Mouse (Mus musculus) MEL (cell line): ENCODE measurements around the gene Peli2.

Source experiments
- CHD1 ChIP-seq: IDR thresholded peaks from 2 replicates; pipeline ENCODE4 v1.6.1; 2012; ENCODE audit warnings: low read depth, mild to moderate bottlenecking, inconsistent platforms, low read length, improper control_type of control experiment
- CTCF ChIP-seq, 3 experiments: IDR thresholded peaks in 2 of 3; conservative IDR thresholded peaks in 1 of 3; 2 replicates each; pipeline ENCODE4 v1.5.1; 2011 to 2012; ENCODE audit warnings: low read length in 3 of 3, low read depth in 2 of 3, mild to moderate bottlenecking in 2 of 3, improper control_type of control experiment in 1 of 3, inconsistent platforms in 1 of 3, mixed read lengths in 1 of 3, moderate library complexity in 1 of 3; ENCODE audit not compliant: control insufficient read depth in 1 of 3, insufficient read depth in 1 of 3, poor library complexity in 1 of 3, severe bottlenecking in 1 of 3
- E2F4 ChIP-seq: IDR thresholded peaks from 2 replicates; pipeline ENCODE4 v1.6.1; 2011; ENCODE audit warnings: low read depth, low read length, improper control_type of control experiment, borderline replicate concordance
- EP300 ChIP-seq, 2 experiments: IDR thresholded peaks; 2 replicates each; pipeline ENCODE4 v1.6.1; 2011; ENCODE audit warnings: improper control_type of control experiment in 2 of 2, low read length in 2 of 2, low read depth in 1 of 2, mild to moderate bottlenecking in 1 of 2
- HCFC1 ChIP-seq: IDR thresholded peaks from 2 replicates; pipeline ENCODE4 v1.6.1; 2012; ENCODE audit warnings: low read depth, mild to moderate bottlenecking, inconsistent platforms, low read length, improper control_type of control experiment, moderate library complexity
- MAX ChIP-seq: IDR thresholded peaks from 2 replicates; pipeline ENCODE4 v1.6.1; 2011; ENCODE audit warnings: low read length, improper control_type of control experiment
- MYC ChIP-seq: IDR thresholded peaks from 2 replicates; pipeline ENCODE4 v1.6.1; 2011; ENCODE audit warnings: low read depth, mild to moderate bottlenecking, low read length, improper control_type of control experiment, moderate library complexity
- NELFE ChIP-seq: IDR thresholded peaks from 2 replicates; pipeline ENCODE4 v1.6.1; 2011; ENCODE audit warnings: low read depth, low read length, improper control_type of control experiment
- POLR2A ChIP-seq, 2 experiments: IDR thresholded peaks; 2 replicates each; pipeline ENCODE4 v1.6.1; 2011 to 2012; ENCODE audit warnings: low read length in 2 of 2, mild to moderate bottlenecking in 2 of 2, control low read depth in 1 of 2, improper control_type of control experiment in 1 of 2, low read depth in 1 of 2, moderate library complexity in 1 of 2; ENCODE audit not compliant: control insufficient read depth in 1 of 2, insufficient read depth in 1 of 2, poor library complexity in 1 of 2
- TCF12 ChIP-seq: IDR thresholded peaks from 2 replicates; pipeline ENCODE4 v1.6.1; 2014; ENCODE audit warnings: low read depth, mild to moderate bottlenecking, inconsistent platforms, low read length, improper control_type of control experiment, moderate library complexity
- UBTF ChIP-seq: IDR thresholded peaks from 2 replicates; pipeline ENCODE4 v1.6.1; 2012; ENCODE audit warnings: low read depth, mild to moderate bottlenecking, inconsistent platforms, low read length, improper control_type of control experiment, moderate library complexity, borderline replicate concordance; ENCODE audit not compliant: insufficient read depth
- ZKSCAN1 ChIP-seq: IDR thresholded peaks from 2 replicates; pipeline ENCODE4 v1.6.1; 2012; ENCODE audit warnings: low read depth, mild to moderate bottlenecking, inconsistent platforms, low read length, improper control_type of control experiment, moderate library complexity

GRCm38 (mm10) chr14:48187100-48187499 lies 66.5 kb downstream of the Peli2 start:
- no peak for TF ChIP-seq UBTF
- TF ChIP-seq POLR2A (IDR thresholded peaks at IDR 0.05; ENCODE audit: control insufficient read depth in 1 of 2, insufficient read depth in 1 of 2, low read depth in 1 of 2, low read length in 2 of 2, poor library complexity in 1 of 2) = no peak
- no peak for TF ChIP-seq E2F4
- no peak for TF ChIP-seq EP300 (IDR thresholded peaks at IDR 0.05; ENCODE audit: low read depth in 1 of 2, low read length in 2 of 2)
- no peak for TF ChIP-seq MYC
- no peak for TF ChIP-seq MAX
- no peak for TF ChIP-seq TCF12
- no peak for TF ChIP-seq ZKSCAN1
- no peak for TF ChIP-seq NELFE
- TF ChIP-seq CTCF (IDR thresholded peaks at IDR 0.05 in 2 of 3, conservative IDR thresholded peaks at IDR 0.05 in 1 of 3; ENCODE audit: control insufficient read depth in 1 of 3, insufficient read depth in 1 of 3, low read depth in 2 of 3, low read length in 3 of 3, poor library complexity in 1 of 3, severe bottlenecking in 1 of 3) = no peak
- no peak for TF ChIP-seq HCFC1
- no peak for TF ChIP-seq CHD1
